Mouse (Mus musculus) myocyte (in vitro differentiated cells): ENCODE measurements around the gene Spns2. TPM values are rescaled to one million over a fixed set of nuclear protein-coding genes. Genes with fewer than 3 reads are reported as not detected.
A peak's percentile ranks its signal among the peaks of the same experiment; 100 is the strongest.

Source experiments
- H3K27me3 ChIP-seq: one replicate; pipeline ENCODE4 v1.6.1; 2011; ENCODE audit not compliant: control insufficient read depth, insufficient read depth, insufficient read length
- H3K36me3 ChIP-seq: one replicate; pipeline ENCODE4 v1.6.1; 2011; ENCODE audit not compliant: control insufficient read depth, insufficient read depth
- H3K4me2 ChIP-seq: one replicate; pipeline ENCODE4 v1.6.1; 2011; ENCODE audit warnings: low read depth, control low read depth
- H3K4me3 ChIP-seq: one replicate; pipeline ENCODE4 v1.5.1; 2011; ENCODE audit warnings: mild to moderate bottlenecking, control low read depth, moderate library complexity
- H3K79me2 ChIP-seq: one replicate; pipeline ENCODE4 v1.6.1; 2011; ENCODE audit not compliant: control insufficient read depth, insufficient read depth
- H3ac ChIP-seq: one replicate; pipeline ENCODE4 v1.6.1; 2011; ENCODE audit not compliant: control insufficient read depth, insufficient read length
- CEBPB ChIP-seq: IDR thresholded peaks from 2 replicates; pipeline ENCODE4 v1.6.1; 2011; ENCODE audit warnings: mild to moderate bottlenecking, moderate library complexity; ENCODE audit not compliant: poor library complexity, insufficient read depth, severe bottlenecking
- E2F4 ChIP-seq: IDR thresholded peaks from one replicate; pipeline ENCODE4 v1.6.1; 2011; ENCODE audit warnings: mild to moderate bottlenecking, control low read depth, moderate library complexity; ENCODE audit not compliant: insufficient read depth
- MAX ChIP-seq: IDR thresholded peaks from one replicate; pipeline ENCODE4 v1.6.1; 2011; ENCODE audit warnings: low read depth, mild to moderate bottlenecking, control low read depth
- MYOD1 ChIP-seq, 3 experiments: IDR thresholded peaks; one replicate each; pipeline ENCODE4 v1.6.1; 2011; ENCODE audit warnings: control low read depth in 2 of 3, low read depth in 2 of 3, mild to moderate bottlenecking in 2 of 3, moderate library complexity in 1 of 3; ENCODE audit not compliant: insufficient read length in 2 of 3, control insufficient read depth in 1 of 3
- MYOG ChIP-seq, 3 experiments: IDR thresholded peaks; one replicate each; pipeline ENCODE4 v1.6.1; 2011; ENCODE audit warnings: control low read depth in 2 of 3, low read depth in 2 of 3, mild to moderate bottlenecking in 2 of 3; ENCODE audit not compliant: insufficient read length in 2 of 3, control insufficient read depth in 1 of 3, insufficient read depth in 1 of 3
- POLR2A ChIP-seq: IDR thresholded peaks from one replicate; pipeline ENCODE4 v1.6.1; 2011; ENCODE audit warnings: low read depth, mild to moderate bottlenecking, control low read depth, moderate library complexity; ENCODE audit not compliant: insufficient read length
- POLR2AphosphoS2 ChIP-seq: IDR thresholded peaks from one replicate; pipeline ENCODE4 v1.6.1; 2011; ENCODE audit warnings: low read depth, control low read depth; ENCODE audit not compliant: insufficient read length
- REST ChIP-seq: IDR thresholded peaks from one replicate; pipeline ENCODE4 v1.6.1; 2011; ENCODE audit warnings: mild to moderate bottlenecking, control low read depth, moderate library complexity; ENCODE audit not compliant: insufficient read depth, insufficient read length
- SRF ChIP-seq: IDR thresholded peaks from one replicate; pipeline ENCODE4 v1.6.1; 2011; ENCODE audit warnings: low read depth; ENCODE audit not compliant: control insufficient read depth, insufficient read length
- TCF12 ChIP-seq: IDR thresholded peaks from one replicate; pipeline ENCODE4 v1.6.1; 2011; ENCODE audit warnings: mild to moderate bottlenecking, control low read depth; ENCODE audit not compliant: poor library complexity, insufficient read depth, severe bottlenecking
- TCF3 ChIP-seq: IDR thresholded peaks from one replicate; pipeline ENCODE4 v1.6.1; 2011; ENCODE audit warnings: low read depth, control low read depth; ENCODE audit not compliant: insufficient read length
- USF1 ChIP-seq: IDR thresholded peaks from one replicate; pipeline ENCODE4 v1.6.1; 2011; ENCODE audit warnings: low read depth, mild to moderate bottlenecking, control low read depth, moderate library complexity
- polyA plus RNA-seq: library from polyadenylated mRNA; unstranded; fragments of >200 nt; fragmentation: generic; extraction: Trizol; gene quantifications from one replicate; pipeline ENCODE4 v1.2.1, GENCODE M21; 2012; ENCODE audit warnings: missing spikeins

The Spns2 gene
- polyA plus RNA-seq, 1 experiment: 0.10 TPM

DNA sequence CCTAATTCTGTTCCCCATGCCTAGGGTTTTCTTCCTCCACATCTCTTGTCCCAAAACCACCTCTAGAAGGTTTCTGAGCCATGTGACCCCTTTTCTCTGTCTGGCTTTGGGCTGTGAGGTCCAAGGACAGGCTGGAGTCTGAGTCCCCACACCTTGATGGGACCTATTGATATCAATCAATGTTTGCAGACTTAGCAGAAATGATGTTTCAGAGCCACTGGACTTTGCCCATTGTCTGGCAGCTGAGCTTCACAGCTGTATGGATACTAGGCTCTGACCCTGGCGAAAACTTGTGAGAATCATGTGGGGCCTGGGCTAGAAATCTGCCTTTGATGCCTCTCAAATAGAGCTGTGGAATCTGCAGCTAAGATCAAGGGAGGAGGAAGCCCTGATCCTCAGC lies 7.1 kb upstream of the Spns2 start:
- TF ChIP-seq CEBPB (no peak), MYOG (IDR thresholded peaks at IDR 0.05; ENCODE audit: control insufficient read depth in 1 of 3, insufficient read depth in 1 of 3, insufficient read length in 2 of 3, low read depth in 2 of 3) (no peak)
- Histone ChIP-seq H3ac (no peak overlapping the region), H3K36me3 (no peaks in the 10 kb centered on the region), H3K4me2 (no peak overlapping the region), H3K79me2 (no peaks in the 10 kb centered on the region), H3K27me3 (no peaks in the 10 kb centered on the region), H3K4me3 (no peak overlapping the region)

DNA sequence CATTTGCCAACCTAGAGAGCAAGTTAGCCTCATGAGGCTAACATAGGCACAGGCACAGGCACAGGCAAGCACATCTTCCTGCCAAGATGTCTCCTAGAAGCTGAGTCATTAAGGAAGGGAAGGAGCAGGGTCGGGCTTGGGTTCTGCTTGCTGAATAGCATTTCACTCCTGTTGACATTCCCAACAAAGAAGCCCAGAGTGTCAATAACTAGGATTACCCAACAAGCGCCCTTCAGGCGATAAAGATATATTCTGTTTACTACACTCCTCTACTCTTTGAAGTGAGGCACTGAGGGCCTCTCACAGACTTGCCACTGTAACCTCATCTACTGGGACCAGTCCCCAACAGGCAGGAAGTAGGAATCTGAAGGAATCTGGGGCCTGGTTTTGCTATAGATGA lies 6.4 kb upstream of the Spns2 start:
- Histone ChIP-seq H3K4me2 (no peak overlapping the region), H3K27me3 (no peaks in the 10 kb centered on the region), H3K79me2 (no peaks in the 10 kb centered on the region), H3K36me3 (no peaks in the 10 kb centered on the region), H3K4me3 (no peak overlapping the region), H3ac (no peak overlapping the region)
- TF ChIP-seq TCF12 (no peak), SRF (no peak), MYOD1 (IDR thresholded peaks at IDR 0.05; ENCODE audit: control insufficient read depth in 1 of 3, insufficient read length in 2 of 3, low read depth in 2 of 3) (no peak), POLR2AphosphoS2 (no peak), MYOG (IDR thresholded peaks at IDR 0.05; ENCODE audit: control insufficient read depth in 1 of 3, insufficient read depth in 1 of 3, insufficient read length in 2 of 3, low read depth in 2 of 3) (no peak), MAX (no peak), TCF3 (no peak), POLR2A (no peak), REST (no peak), CEBPB (no peak), E2F4 (no peak), USF1 (no peak)

DNA sequence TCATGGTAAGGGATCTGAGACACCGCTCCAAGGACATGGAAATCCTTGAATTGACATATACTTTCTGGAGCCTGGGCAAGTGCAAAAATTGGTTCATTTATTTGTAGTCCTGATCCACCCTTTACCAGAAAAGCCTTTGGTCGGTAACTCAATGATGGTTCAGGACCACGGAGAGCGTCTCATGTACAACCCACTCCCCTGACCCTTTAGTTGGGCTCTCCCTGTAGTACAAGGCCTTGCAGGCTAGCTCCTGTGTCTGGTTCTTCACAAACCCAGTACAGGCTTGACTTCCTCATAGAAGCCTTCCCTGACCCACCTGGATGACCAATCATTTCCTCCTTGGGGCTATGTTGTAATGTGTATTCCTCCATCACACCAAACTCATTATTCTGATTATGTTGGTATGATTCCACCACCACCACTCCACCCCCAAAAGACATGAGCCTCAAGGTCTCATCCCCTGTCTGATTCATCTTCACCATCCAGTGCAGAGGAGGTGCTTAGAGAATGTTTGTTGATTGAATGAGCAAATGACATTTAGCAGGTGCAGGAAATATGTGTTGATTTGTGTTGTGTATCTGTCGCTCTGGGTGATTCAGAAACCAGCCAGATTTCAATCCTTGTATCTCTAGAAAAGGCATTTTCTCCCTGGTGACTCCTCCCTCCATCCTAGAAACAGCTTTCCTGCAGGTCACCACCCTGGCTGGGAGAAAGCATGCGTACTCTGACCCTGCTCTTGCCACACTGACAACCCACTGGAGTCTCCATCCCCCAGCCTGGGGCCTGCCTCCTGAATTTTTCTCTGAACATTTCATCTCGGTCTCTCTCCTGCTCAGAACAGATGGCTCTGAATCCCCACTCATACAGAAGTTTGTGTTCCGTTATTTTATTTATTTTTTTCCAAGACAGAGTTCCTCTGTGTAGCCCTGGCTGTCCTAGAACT lies 4.6 kb upstream of the Spns2 start:
- TF ChIP-seq REST (peak; percentile 84), TCF12 (no peak), SRF (no peak), POLR2A (no peak), POLR2AphosphoS2 (no peak)
- H3K79me2 ChIP-seq: no peaks in the 10 kb centered on the region
- H3ac ChIP-seq: no peak overlapping the region
- peaks cover 4% of the 10 kb centered on the region for H3K27me3 ChIP-seq
- H3K36me3 ChIP-seq: no peaks in the 10 kb centered on the region
- H3K4me3 ChIP-seq: no peak overlapping the region
- H3K4me2 ChIP-seq: no peak overlapping the region

DNA sequence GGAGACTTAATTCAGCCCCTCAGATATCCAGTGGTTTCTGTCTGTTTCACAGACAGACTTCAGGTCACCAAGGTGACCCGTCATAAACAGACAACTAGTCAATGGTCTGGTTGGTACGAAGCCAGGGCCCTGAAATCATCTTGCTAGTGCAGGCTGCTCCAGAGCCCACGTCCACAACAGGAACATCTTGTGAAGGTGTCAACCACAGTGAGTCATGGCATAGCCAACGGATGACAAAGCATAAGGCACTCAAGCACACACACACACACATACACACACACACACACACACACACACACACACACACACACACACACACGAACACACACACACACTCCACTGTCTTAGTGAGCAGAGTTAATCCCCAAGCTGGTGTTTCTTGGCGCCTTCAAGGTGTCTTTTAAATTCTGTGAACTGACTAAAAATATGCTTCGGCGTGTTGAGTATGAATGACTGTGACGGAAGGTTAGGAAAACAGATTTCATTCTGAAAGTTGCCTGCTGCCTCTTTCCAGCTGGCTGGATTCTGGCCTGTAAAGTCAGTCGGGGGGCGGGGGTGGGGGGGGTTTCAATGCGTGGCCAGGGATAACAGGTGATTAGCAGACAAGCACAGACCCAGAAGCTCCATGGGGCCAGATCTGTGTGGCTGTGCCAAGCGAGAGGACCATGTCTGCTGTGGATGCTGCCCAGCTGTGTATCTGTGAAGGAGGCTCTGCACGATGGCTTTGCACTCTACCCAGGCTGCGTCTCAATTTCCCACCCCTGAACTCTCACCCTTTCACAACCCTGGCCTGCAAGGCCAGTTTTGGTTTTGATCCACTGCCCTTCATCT lies 1.6 kb upstream of the Spns2 start:
- Histone ChIP-seq H3K4me2 (no peak overlapping the region), H3K36me3 (no peaks in the 10 kb centered on the region), H3K4me3 (no peak overlapping the region), H3ac (no peak overlapping the region), H3K79me2 (no peaks in the 10 kb centered on the region), H3K27me3 (peaks cover 19% of the 10 kb centered on the region)
- no peak for TF ChIP-seq MYOG (IDR thresholded peaks at IDR 0.05; ENCODE audit: control insufficient read depth in 1 of 3, insufficient read depth in 1 of 3, insufficient read length in 2 of 3, low read depth in 2 of 3)
- TF ChIP-seq CEBPB: no peak
- no peak for TF ChIP-seq MYOD1 (IDR thresholded peaks at IDR 0.05; ENCODE audit: control insufficient read depth in 1 of 3, insufficient read length in 2 of 3, low read depth in 2 of 3)
- no peak for TF ChIP-seq REST
- no peak for TF ChIP-seq SRF
- no peak for TF ChIP-seq POLR2A
- no peak for TF ChIP-seq MAX
- TF ChIP-seq TCF3: no peak

DNA sequence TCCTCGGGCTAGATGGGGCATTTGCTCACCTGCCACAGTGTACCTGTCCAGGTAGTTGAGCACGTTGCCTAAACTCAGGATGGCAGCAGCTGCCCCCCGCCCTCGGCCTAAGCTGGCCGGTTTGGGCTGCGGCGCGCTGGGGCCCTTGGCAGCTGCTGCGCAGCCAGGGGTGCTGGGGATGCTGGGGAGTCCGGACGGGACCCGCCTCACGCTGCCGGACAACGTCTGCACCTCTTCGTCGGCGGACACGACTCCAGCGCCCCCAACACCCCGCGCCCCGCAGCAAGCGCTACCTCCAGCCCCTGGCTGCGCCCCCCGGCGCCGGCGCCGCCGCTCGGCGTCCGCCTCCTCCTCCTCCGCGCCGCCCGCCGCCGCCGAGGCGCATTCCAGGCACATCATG lies 307 bp downstream of the Spns2 start:
- Histone ChIP-seq H3K27me3 (peaks cover 27% of the 10 kb centered on the region), H3K36me3 (no peaks in the 10 kb centered on the region), H3K4me3 (no peak overlapping the region), H3K79me2 (no peaks in the 10 kb centered on the region), H3K4me2 (peak overlapping the region; percentile 72), H3ac (no peak overlapping the region)
- TF ChIP-seq POLR2A (no peak), TCF12 (no peak), MYOD1 (IDR thresholded peaks at IDR 0.05; ENCODE audit: control insufficient read depth in 1 of 3, insufficient read length in 2 of 3, low read depth in 2 of 3) (no peak), SRF (no peak), POLR2AphosphoS2 (no peak), TCF3 (no peak), USF1 (no peak), MYOG (IDR thresholded peaks at IDR 0.05; ENCODE audit: control insufficient read depth in 1 of 3, insufficient read depth in 1 of 3, insufficient read length in 2 of 3, low read depth in 2 of 3) (no peak), CEBPB (no peak), E2F4 (no peak), MAX (no peak), REST (no peak)
